Mouse (Mus musculus) stomach, embryonic 16.5 days (tissue): Measurements from ENCODE around the gene Ctsk. TPM values are rescaled to one million over a fixed set of nuclear protein-coding genes. Genes with fewer than 3 reads are reported as not detected.

Source experiments
- ATAC-seq: fragments of 200-750 bp; cut with Nextera tagmentation; 2 replicates; pipeline ENCODE4 v1.8.0; 2017; ENCODE audit warnings: moderate number of reproducible peaks, moderate TSS enrichment; ENCODE audit not compliant: insufficient read depth, low FRiP score
- H3K27ac ChIP-seq: fragments of 300-500 bp; sonication (generic); 2 replicates; pipeline ENCODE4 v1.5.1; 2014; ENCODE audit warnings: low read length
- H3K27me3 ChIP-seq: fragments of 300-500 bp; sonication (generic); 2 replicates; pipeline ENCODE4 v1.6.1; 2014; ENCODE audit warnings: low read length, control low read depth, mixed read lengths; ENCODE audit not compliant: control insufficient read depth, insufficient read depth
- H3K36me3 ChIP-seq: fragments of 300-500 bp; sonication (generic); 2 replicates; pipeline ENCODE4 v1.6.1; 2014; ENCODE audit warnings: low read length; ENCODE audit not compliant: control insufficient read depth, insufficient read depth
- H3K4me1 ChIP-seq: fragments of 300-500 bp; sonication (generic); 2 replicates; pipeline ENCODE4 v1.6.1; 2014; ENCODE audit warnings: low read length, control low read depth, mixed read lengths; ENCODE audit not compliant: control insufficient read depth, insufficient read depth
- H3K4me2 ChIP-seq: fragments of 300-500 bp; sonication (generic); 2 replicates; pipeline ENCODE4 v1.6.1; 2014; ENCODE audit warnings: low read depth, low read length, mixed read lengths
- H3K4me3 ChIP-seq: fragments of 300-500 bp; sonication (generic); replicated peaks from 2 replicates; pipeline ENCODE4 v1.5.1; 2014; ENCODE audit warnings: mild to moderate bottlenecking, low read length
- H3K9ac ChIP-seq: fragments of 300-500 bp; sonication (generic); 2 replicates; pipeline ENCODE4 v1.6.1; 2014; ENCODE audit warnings: low read length
- H3K9me3 ChIP-seq: fragments of 300-500 bp; sonication (generic); replicated peaks from 2 replicates; pipeline ENCODE4 v1.6.1; 2016; ENCODE audit warnings: low read length, control low read depth; ENCODE audit not compliant: control insufficient read depth
- WGBS: fragments of 180-500 bp; shearing (Covaris S2); extraction: QIAGEN DNeasy Blood & Tissue Kit; methylation state at CpG from one replicate; pipeline ENCODE4 v1.1.7; 2014; 5-methylcytosine and 5-hydroxymethylcytosine counted together
- polyA plus RNA-seq: library from polyadenylated mRNA; unstranded; fragments of >200 nt; fragmentation: Nextera tagmentation; extraction: Ambion mirVana; gene quantifications from 2 replicates; pipeline ENCODE4 v1.2.1, GENCODE M21; 2015

Gene Ctsk
- polyA plus RNA-seq, 1 experiment from 2014 or later, result 15.6 TPM

DNA sequence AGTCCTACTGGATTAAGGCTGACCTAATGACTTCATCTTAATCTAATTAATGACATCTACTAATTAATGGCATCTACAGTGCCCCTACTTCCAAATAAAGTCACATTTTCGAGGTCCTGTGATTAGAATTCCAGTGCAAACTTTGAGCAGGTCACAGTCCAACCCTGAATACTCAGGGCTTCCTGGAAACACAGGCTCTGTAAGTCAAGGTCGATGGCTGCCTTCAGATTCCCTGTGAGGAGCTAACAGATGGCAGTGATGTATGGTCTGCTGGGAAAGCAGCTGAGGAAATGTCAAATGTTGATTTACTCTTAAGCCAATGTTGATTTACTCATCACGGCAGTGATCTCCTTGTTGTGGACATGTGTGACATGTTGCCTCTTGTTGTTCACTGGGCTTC is 54.9 kb downstream of the Ctsk start:
- Histone ChIP-seq H3K9me3 (no peaks in the 10 kb centered on the region), H3K4me2 (no peak overlapping the region), H3K4me3 (no peak overlapping the region), H3K9ac (no peak overlapping the region), H3K27me3 (no peaks in the 10 kb centered on the region), H3K36me3 (no peaks in the 10 kb centered on the region), H3K4me1 (no peaks in the 10 kb centered on the region), H3K27ac (no peak overlapping the region)
- no peak for ATAC-seq
- 28% methylated on average over 3 of the region's 3 CpGs for WGBS

Other genes starting within 250 kb of the Ctsk start
- 9.2 and 11.6 TPM in 2 replicates for gene Bnipl, start 248.1 kb upstream of the Ctsk start, polyA plus RNA-seq
- 54.6 and 62.0 TPM in 2 replicates for gene Mindy1, start 217.9 kb upstream of the Ctsk start, polyA plus RNA-seq
- 18.9 and 21.2 TPM in 2 replicates for gene Prune1, start 217.2 kb upstream of the Ctsk start, polyA plus RNA-seq
- 6.8 and 13.2 TPM in 2 replicates for gene Anxa9, start 192.1 kb upstream of the Ctsk start, polyA plus RNA-seq
- gene Cers2, start 184.5 kb upstream of the Ctsk start, polyA plus RNA-seq, result 148 and 155 TPM in 2 replicates
- 35.2 and 36.9 TPM in 2 replicates for gene Setdb1, start 142.1 kb upstream of the Ctsk start, polyA plus RNA-seq
- 0.63 TPM in 1 of 2 replicates, not detected in the other for gene 4930558C23Rik, start 96.4 kb upstream of the Ctsk start, polyA plus RNA-seq
- gene Arnt, start 64.9 kb upstream of the Ctsk start, polyA plus RNA-seq, result 46.5 and 47.8 TPM in 2 replicates
- 28.9 and 32.4 TPM in 2 replicates for gene Ctss, start 27.5 kb downstream of the Ctsk start, polyA plus RNA-seq
- not detected in 2 replicates for gene Hormad1, start 60.4 kb downstream of the Ctsk start, polyA plus RNA-seq
- gene Golph3l, start 89.7 kb downstream of the Ctsk start, polyA plus RNA-seq, result 37.4 and 39.5 TPM in 2 replicates
- 70.3 and 73.0 TPM in 2 replicates for gene Ensa, start 125.7 kb downstream of the Ctsk start, polyA plus RNA-seq
- gene Mcl1, start 159.5 kb downstream of the Ctsk start, polyA plus RNA-seq, result 16.5 and 20.5 TPM in 2 replicates
- 13.3 and 20.5 TPM in 2 replicates for gene Adamtsl4, start 188.7 kb downstream of the Ctsk start, polyA plus RNA-seq
- gene Ecm1, start 240.3 kb downstream of the Ctsk start, polyA plus RNA-seq, result 110 and 228 TPM in 2 replicates